Mouse (Mus musculus): ENCODE results near the gene Akr1c18. TPM values are rescaled to one million over a fixed set of nuclear protein-coding genes. Genes with fewer than 3 reads are reported as not detected.

Akr1c18 gene
- total and polyA plus RNA-seq, 3 experiments, result not detected

DNA sequence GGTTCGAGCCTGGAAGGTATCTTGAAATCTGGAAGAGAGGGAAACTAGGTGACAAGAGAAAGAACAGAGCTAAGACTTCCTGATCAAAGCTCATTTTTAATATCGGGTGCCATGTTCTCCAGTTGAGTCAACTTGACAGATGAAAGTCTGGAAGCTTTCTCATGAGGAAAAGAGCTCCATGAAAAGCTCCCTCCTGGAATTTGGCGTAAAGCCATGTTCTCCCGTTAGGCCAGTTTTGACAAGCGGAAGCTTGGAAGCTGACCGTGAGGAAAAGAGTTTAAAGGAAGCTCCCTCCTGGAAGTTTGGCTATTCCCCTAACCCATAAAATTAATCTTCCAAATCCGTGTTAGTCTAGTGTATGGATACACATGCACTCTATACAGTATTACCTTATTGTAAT lies 27.3 kb downstream of the Akr1c18 start:
- no peaks in the 10 kb centered on the region for H3K79me2 ChIP-seq (ENCODE audit: control insufficient read depth, insufficient read depth, low read length, poor library complexity)
- H3K9ac ChIP-seq (ENCODE audit: control insufficient read depth, low read depth, low read length, poor library complexity, severe bottlenecking), result no peak overlapping the region
- peaks cover 0 to 3% of the 10 kb centered on the region in 2 experiments; a peak in 2 of 4 replicates for H3K27me3 ChIP-seq (ENCODE audit: control insufficient read depth in 1 of 2, insufficient read depth in 2 of 2, low read length in 2 of 2)
- no peaks in the 10 kb centered on the region for H3K9me3 ChIP-seq (replicated peaks; ENCODE audit: insufficient read depth, low read length)
- no peaks in the 10 kb centered on the region for H3K36me3 ChIP-seq (ENCODE audit: control insufficient read depth in 1 of 2, insufficient read depth in 2 of 2, low read length in 2 of 2)
- H3K4me1 ChIP-seq (ENCODE audit: control insufficient read depth in 1 of 2, insufficient read depth in 2 of 2, low read length in 2 of 2), result no peaks in the 10 kb centered on the region
- H3K27ac ChIP-seq (ENCODE audit: control insufficient read depth, low read depth, low read length), result no peak overlapping the region
- no peak overlapping the region for H3K4me3 ChIP-seq (ENCODE audit: control insufficient read depth in 1 of 2, insufficient read depth in 1 of 2, low read depth in 2 of 2, low read length in 2 of 2)
- DNase-seq (ENCODE audit: low read depth, low spot score), result no peak
- no peak for TF ChIP-seq CTCF (IDR thresholded peaks at IDR 0.05 in 2 of 3, conservative IDR thresholded peaks at IDR 0.05 in 1 of 3; ENCODE audit: control insufficient read depth in 1 of 3, insufficient read depth in 1 of 3, low read depth in 2 of 3, low read length in 3 of 3, poor library complexity in 1 of 3, severe bottlenecking in 1 of 3)
- TF ChIP-seq TAL1 (IDR thresholded peaks at IDR 0.05; ENCODE audit: low read length), result no peak
- no peak for TF ChIP-seq USF2 (IDR thresholded peaks at IDR 0.05; ENCODE audit: borderline replicate concordance in 1 of 2, insufficient read depth in 1 of 2, low read depth in 1 of 2, low read length in 2 of 2)
- no peak for TF ChIP-seq MEF2A (IDR thresholded peaks at IDR 0.05; ENCODE audit: extremely low read depth, insufficient replicate concordance, low read depth, low read length, poor library complexity, severe bottlenecking)
- TF ChIP-seq ZC3H11A (IDR thresholded peaks at IDR 0.05; ENCODE audit: low read depth, low read length), result no peak
- TF ChIP-seq CHD1 (IDR thresholded peaks at IDR 0.05; ENCODE audit: low read depth, low read length), result no peak
- TF ChIP-seq MYB (IDR thresholded peaks at IDR 0.05; ENCODE audit: low read depth, low read length), result no peak
- no peak for TF ChIP-seq MAFK (IDR thresholded peaks at IDR 0.05; ENCODE audit: borderline replicate concordance, low read depth, low read length)
- no peak for TF ChIP-seq HCFC1 (IDR thresholded peaks at IDR 0.05; ENCODE audit: low read depth, low read length)
- TF ChIP-seq MXI1 (IDR thresholded peaks at IDR 0.05; ENCODE audit: low read depth, low read length), result no peak

DNA sequence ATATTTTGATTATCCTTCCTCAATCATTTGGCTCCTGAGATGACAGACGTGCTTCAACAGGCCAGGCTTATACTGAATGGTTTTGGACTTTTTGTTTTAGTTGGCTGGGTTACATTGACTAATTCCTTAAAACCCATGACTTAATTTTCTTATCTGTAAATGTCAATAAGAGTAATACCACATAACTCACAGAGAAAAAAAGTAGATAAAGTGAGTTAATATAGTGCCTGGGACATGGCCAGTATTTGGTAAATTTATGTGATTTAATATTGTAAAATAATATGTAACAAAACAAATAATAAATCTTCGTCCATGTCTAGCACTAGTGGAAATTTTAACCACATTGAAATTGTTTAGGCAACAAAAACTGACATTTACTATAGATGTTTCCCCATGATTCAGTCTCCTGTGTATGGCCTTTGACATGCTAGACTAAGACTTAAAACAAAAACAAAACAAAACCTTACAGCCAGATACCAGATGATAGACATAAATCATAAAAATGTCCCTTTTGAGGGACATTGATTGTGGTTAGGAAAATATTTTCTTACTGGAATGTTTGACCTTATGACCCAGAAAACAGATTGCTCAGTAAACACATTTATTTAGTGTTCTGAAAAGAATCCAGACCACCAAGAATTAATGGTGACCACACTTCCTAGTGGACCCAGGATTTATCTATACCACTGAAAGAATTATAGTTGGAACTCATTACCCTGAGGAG lies 31.1 kb downstream of the Akr1c18 start:
- H3K9ac ChIP-seq (ENCODE audit: control insufficient read depth, low read depth, low read length, poor library complexity, severe bottlenecking), result no peak overlapping the region
- H3K4me3 ChIP-seq (ENCODE audit: control insufficient read depth in 1 of 2, insufficient read depth in 1 of 2, low read depth in 2 of 2, low read length in 2 of 2), result no peak overlapping the region
- H3K9me3 ChIP-seq (replicated peaks; ENCODE audit: insufficient read depth, low read length), result no peaks in the 10 kb centered on the region
- H3K36me3 ChIP-seq (ENCODE audit: control insufficient read depth in 1 of 2, insufficient read depth in 2 of 2, low read length in 2 of 2), result no peaks in the 10 kb centered on the region
- no peak overlapping the region for H3K27ac ChIP-seq (ENCODE audit: control insufficient read depth, low read depth, low read length)
- DNase-seq (ENCODE audit: low read depth, low spot score), result no peak
- no peaks in the 10 kb centered on the region for H3K4me1 ChIP-seq (ENCODE audit: control insufficient read depth in 1 of 2, insufficient read depth in 2 of 2, low read length in 2 of 2)
- H3K27me3 ChIP-seq (ENCODE audit: control insufficient read depth in 1 of 2, insufficient read depth in 2 of 2, low read length in 2 of 2), result no peaks in the 10 kb centered on the region; a peak in 1 of 4 replicates
- H3K79me2 ChIP-seq (ENCODE audit: control insufficient read depth, insufficient read depth, low read length, poor library complexity), result no peaks in the 10 kb centered on the region
- no peak for TF ChIP-seq E2F4 (IDR thresholded peaks at IDR 0.05; ENCODE audit: borderline replicate concordance, low read depth, low read length)
- no peak for TF ChIP-seq BHLHE40 (IDR thresholded peaks at IDR 0.05; ENCODE audit: borderline replicate concordance, low read depth, low read length)
- no peak for TF ChIP-seq KAT2A (conservative IDR thresholded peaks at IDR 0.05; ENCODE audit: low read depth, low read length)
- no peak for TF ChIP-seq ZMIZ1 (IDR thresholded peaks at IDR 0.05; ENCODE audit: low read depth, low read length)
- TF ChIP-seq HCFC1 (IDR thresholded peaks at IDR 0.05; ENCODE audit: low read depth, low read length), result no peak
- TF ChIP-seq TAL1 (IDR thresholded peaks at IDR 0.05; ENCODE audit: low read length), result no peak
- TF ChIP-seq MAX (IDR thresholded peaks at IDR 0.05; ENCODE audit: low read length), result no peak
- no peak for TF ChIP-seq ZNF384 (IDR thresholded peaks at IDR 0.05; ENCODE audit: low read depth, low read length)
- no peak for TF ChIP-seq SMC3 (IDR thresholded peaks at IDR 0.05; ENCODE audit: low read depth, low read length)

Measured in MEL (cell line).